Mouse (Mus musculus) olfactory bulb, adult 2 months (tissue): Measurements from ENCODE around the gene Prrg2. TPM values are rescaled to one million over a fixed set of nuclear protein-coding genes. Genes with fewer than 3 reads are reported as not detected.

ENCODE experiments used
- H3K27ac ChIP-seq: fragments of 200-500 bp; 2 replicates; pipeline ENCODE4 v1.5.1; 2012; ENCODE audit warnings: low read depth, low read length; ENCODE audit not compliant: insufficient read depth
- H3K4me1 ChIP-seq: fragments of 200-500 bp; 2 replicates; pipeline ENCODE4 v1.6.1; 2012; ENCODE audit warnings: low read length; ENCODE audit not compliant: control insufficient read depth, insufficient read depth
- H3K4me3 ChIP-seq: fragments of 200-500 bp; 2 replicates; pipeline ENCODE4 v1.5.1; 2012; ENCODE audit warnings: mild to moderate bottlenecking, low read depth, low read length, moderate library complexity; ENCODE audit not compliant: insufficient read depth
- CTCF ChIP-seq: fragments of 200-500 bp; IDR thresholded peaks from 2 replicates; pipeline ENCODE4 v1.5.1; 2012; ENCODE audit warnings: low read depth, mild to moderate bottlenecking, low read length, moderate library complexity; ENCODE audit not compliant: insufficient read depth
- POLR2A ChIP-seq: fragments of 200-500 bp; IDR thresholded peaks from 2 replicates; pipeline ENCODE4 v1.6.1; 2012; ENCODE audit warnings: mild to moderate bottlenecking, low read depth, low read length, moderate library complexity; ENCODE audit not compliant: insufficient read depth
- WGBS: fragments of 180-500 bp; shearing (Covaris S2); methylation state at CpG from one replicate; pipeline ENCODE4 v1.1.7; 2018; 5-methylcytosine and 5-hydroxymethylcytosine counted together
- polyA plus RNA-seq: library from polyadenylated mRNA; stranded (reverse); fragments of >200 nt; gene quantifications from 2 replicates; pipeline ENCODE4 v1.2.4, GENCODE M21; 2012; ENCODE audit warnings: low replicate concordance; ENCODE audit not compliant: missing spikeins, insufficient read depth, insufficient read length

Prrg2 gene
- polyA plus RNA-seq, 1 experiment = not detected

DNA sequence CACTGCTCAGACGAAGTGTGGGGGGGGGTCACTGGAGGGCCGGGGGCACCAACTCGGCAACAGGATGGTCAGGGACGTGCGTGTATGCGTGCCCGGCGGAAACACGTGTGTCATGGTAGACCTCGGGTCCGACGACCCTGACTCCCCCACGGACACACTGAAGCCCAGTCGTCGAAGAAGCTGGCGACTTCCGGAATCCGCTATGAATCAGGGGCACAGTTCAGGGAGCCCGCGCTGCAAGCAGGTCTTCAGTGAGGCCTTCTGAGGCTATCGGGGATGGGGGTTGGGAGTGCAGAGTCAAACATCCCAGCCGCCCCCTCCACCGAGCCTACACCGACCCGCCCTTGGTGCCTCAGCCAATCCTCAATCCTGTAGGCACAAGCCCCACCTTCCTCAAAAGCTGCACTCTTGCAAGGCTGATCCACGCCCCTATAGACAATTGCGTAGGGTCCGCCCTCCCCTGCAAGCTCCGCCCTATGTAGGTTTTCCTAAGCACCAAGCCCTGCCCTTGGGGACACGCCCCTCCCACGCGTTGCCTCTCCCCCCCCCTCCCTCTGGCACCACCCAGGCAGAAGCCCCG is 8.5 kb downstream of the Prrg2 start:
- Histone ChIP-seq H3K27ac (peak overlapping the region; percentile 88), H3K4me3 (peak overlapping the region; percentile 95), H3K4me1 (peaks cover 34% of the 10 kb centered on the region)
- WGBS = under 1% methylated on average over 33 of the region's 33 CpGs
- TF ChIP-seq CTCF (no peak), POLR2A (peak; percentile 68)

DNA sequence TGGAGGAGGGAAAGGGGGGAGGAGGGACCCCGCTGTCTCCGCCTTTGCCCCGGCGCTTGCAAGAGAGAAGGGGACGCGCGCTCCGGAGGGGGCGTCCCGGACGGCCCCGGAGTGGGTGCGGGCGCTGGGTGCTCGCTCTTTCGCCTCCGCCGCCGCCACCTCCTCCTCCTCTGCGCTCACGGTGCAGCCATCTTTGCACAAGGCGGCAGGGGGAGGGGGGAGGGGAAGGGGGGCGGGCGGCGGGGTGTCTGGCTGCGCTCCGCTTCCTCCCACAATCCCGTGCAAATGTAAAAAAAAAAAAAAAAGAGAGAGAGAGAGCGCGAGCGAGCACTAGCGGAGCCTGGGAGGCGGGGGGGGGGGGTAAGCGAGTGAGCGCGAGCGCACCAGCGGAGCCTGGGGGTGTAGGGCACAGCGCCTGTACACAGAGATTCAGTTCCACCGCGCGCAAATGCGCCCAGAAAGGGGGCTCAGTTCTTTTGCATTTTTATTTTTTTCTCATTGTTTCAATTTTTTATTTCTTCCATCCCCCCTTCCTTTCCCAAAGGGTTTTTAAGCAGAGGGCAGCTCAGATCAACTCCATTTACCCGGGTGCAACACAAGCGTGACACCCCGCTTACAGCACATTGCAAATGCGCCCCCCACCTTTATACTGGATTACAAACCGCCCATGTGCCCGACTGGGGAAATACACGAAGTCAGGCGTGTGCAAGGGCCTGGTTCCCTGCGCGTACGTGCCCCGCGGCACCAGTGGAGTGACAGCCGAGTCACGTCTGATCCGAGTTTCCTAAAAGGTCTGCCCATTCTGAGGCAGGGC is 9.2 kb downstream of the Prrg2 start:
- WGBS = under 1% methylated on average over 52 of the region's 59 CpGs
- peak overlapping the region; percentile 95 for H3K27ac ChIP-seq

GRCm38 (mm10) chr7:45052862-45053116 is 9.7 kb downstream of the Prrg2 start, which contains the start of gene Prr12:
Gene Prr12 (minus strand): TSS chr7:45052881.
- H3K27ac ChIP-seq = peak within 1 kb of the TSS; percentile 95
- H3K4me3 ChIP-seq = peak within 1 kb of the TSS; percentile 95
- TF ChIP-seq CTCF (no peak), POLR2A (no peak)
- peaks cover 29% of the 10 kb centered on the region for H3K4me1 ChIP-seq
- 0% methylated on average over 4 of the region's 18 CpGs for WGBS

More for the DNA sequence above, 9.2 kb downstream of the Prrg2 start:
- H3K4me1 ChIP-seq = peaks cover 29% of the 10 kb centered on the region
- TF ChIP-seq POLR2A (peak; percentile 50), CTCF (no peak)
- peak overlapping the region; percentile 95 for H3K4me3 ChIP-seq

DNA sequence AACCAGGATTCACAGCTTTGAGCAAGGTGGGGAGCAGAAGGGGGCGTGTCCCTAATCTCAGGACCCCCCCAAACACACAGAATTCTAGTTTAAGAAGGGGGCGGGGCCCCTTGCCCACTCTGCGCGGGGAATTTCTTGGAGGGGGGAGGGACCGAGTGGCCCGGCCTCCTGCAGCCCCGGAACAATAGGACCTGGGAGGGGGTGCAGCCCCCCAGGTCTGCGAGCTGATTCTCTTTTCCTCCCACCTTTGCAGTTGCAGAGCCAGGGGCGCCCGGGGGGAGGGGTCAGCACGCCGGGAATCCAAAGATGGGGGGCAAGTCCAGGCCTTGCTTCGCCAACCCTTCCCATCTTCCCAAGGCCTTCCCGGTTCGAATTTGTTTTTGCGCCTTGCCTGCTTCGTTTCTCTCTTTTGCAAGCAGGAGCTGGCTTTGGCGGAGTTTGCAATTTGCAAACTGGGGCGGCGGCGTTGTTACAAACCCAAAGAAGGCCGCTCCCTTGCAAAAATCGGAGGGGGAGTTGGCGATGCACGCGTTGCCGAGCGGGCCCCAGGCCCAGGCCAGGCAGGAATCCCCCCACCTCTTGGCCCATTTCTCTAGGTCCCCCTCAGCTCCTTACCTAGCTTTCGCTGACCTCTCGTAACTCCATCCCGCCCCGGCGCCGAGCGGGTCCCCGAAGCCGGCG is 10.2 kb downstream of the Prrg2 start:
- H3K4me1 ChIP-seq = peaks cover 29% of the 10 kb centered on the region
- TF ChIP-seq CTCF = 0 out of 2 replicates have a peak, but pooled peaks have one; percentile 8
- TF ChIP-seq POLR2A = no peak
- under 1% methylated on average over 38 of the region's 38 CpGs for WGBS

DNA sequence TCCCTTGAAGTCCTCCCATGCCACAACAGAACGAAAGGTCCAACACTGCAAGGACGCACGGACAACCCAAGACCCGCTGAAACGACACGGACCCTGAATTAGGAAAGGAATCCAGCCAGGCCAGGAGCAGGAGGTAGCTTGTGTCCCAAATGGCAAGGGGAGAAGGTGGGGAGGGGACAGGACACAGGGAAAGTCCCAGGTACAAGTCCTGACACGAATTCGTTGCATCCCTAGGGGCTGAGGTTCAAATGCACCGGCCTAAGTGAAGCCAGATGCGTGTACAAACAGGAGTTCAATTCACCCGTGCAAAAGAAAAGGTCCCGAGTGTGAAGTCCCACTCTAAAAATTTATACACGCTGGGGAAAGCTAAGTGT is 10.9 kb downstream of the Prrg2 start:
- 6% methylated on average over 13 of the region's 13 CpGs for WGBS
- Histone ChIP-seq H3K27ac (no peak overlapping the region), H3K4me1 (peaks cover 33% of the 10 kb centered on the region), H3K4me3 (peak overlapping the region; percentile 95)
- TF ChIP-seq POLR2A (no peak), CTCF (no peak)

More for the DNA sequence above, 10.2 kb downstream of the Prrg2 start:
- Histone ChIP-seq H3K27ac (peak overlapping the region; percentile 67), H3K4me3 (peak overlapping the region; percentile 95)

DNA sequence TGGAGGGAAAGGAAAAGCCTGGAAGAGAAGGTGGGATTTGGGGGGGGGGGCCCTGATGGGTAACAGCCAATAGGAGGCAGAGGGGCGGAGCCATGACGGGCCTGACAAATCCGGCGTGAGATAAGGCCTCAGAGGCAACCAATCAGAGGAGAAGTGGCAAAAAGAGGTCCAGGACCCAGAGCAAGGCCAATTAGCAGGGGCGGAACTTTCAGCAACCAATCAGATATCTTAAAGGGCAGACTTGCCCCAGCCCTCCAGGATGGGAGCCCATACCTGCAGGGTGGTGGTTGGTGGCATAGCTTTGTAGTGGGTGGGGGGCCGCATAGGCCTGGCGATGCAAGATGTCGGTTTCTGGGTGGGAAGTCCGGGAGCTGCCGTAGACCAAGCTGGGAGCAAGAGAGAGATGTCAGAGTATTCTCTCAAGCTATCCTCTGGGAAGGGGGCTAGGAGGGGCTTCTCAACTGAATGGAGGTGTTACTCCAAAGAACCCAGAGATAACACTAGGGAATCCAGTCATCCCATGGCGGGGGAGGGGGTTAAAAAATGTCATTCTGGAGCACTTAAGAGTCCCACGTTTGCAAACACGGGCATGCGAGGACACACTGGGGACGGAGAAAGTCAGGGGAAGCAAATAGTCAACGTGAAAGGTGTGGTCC is 11.4 kb downstream of the Prrg2 start:
- Histone ChIP-seq H3K4me3 (peak overlapping the region; percentile 95), H3K27ac (no peak overlapping the region; the same call in 1 of the 2 replicates), H3K4me1 (peaks cover 33% of the 10 kb centered on the region)
- TF ChIP-seq CTCF (no peak), POLR2A (no peak)
- whole genome bisulfite sequencing = 6% methylated on average over 16 of the region's 16 CpGs

DNA sequence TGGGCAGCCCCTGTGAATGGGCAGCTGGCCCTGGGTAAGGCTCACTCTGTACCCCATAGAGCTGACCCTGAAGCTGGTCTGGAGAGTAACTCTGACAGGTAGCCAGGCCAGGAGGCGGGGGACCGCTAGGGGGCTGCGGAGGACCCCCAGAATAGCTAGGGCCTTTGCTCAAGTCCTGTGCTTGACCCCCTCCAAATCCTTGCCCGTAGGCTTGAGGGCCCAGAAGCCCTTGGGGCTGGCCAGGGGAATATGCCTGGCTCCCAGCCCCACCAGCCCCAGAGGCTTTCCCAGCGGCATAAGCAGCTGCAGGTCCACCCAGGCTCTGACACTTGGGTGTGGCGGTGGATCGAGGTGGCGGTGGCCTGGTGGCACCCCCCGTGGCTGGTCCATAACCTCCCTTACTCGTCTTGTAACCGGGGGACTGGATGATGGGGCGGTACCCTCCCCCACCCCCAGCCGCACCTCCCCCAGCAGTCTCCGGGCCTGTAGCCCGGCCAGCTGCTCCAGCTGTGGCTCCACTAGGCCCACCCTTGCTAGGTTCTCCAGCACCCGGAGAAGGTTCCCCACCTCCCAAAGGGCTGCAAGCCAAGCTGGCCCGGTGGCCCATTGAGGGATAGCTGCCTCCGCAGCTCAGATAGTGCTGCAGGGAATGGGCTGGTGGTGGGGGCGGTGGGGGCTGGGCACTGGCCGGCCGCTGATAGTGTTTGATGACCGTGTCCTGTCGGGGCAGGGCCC is 13.4 kb downstream of the Prrg2 start:
- Histone ChIP-seq H3K4me1 (peaks cover 33% of the 10 kb centered on the region), H3K27ac (no peak overlapping the region), H3K4me3 (no peak overlapping the region)
- 88% methylated on average over 23 of the region's 23 CpGs for WGBS
- no peak for TF ChIP-seq CTCF
- TF ChIP-seq POLR2A = no peak
